Mouse (Mus musculus): Measurements from ENCODE around the gene Txnrd3.

- TF ChIP-seq MAZ (IDR thresholded peaks at IDR 0.05; ENCODE audit: low read depth, low read length), result no peak
- no peak for TF ChIP-seq USF2 (conservative IDR thresholded peaks at IDR 0.05; ENCODE audit: low read depth, low read length)
- no peak for TF ChIP-seq CTCF (conservative IDR thresholded peaks at IDR 0.05 in 1 of 2, IDR thresholded peaks at IDR 0.05 in 1 of 2; ENCODE audit: low read depth in 2 of 2, low read length in 2 of 2)
Observed at GRCm38 (mm10) chr6:89707240-89707639, 63.5 kb downstream of the Txnrd3 start, which contains the start of gene Vmn1r40.

All from CH12.LX (cell line).